Mouse (Mus musculus) granulocyte monocyte progenitor cell, adult 5-6 weeks (primary cell): ENCODE measurements around the gene Ciita. TPM values are rescaled to one million over a fixed set of nuclear protein-coding genes. Genes with fewer than 3 reads are reported as not detected.

Experiments used
- ATAC-seq: replicated peaks from 2 replicates; pipeline ENCODE4 v1.8.0; 2016; ENCODE audit warnings: mild to moderate bottlenecking, moderate TSS enrichment, inconsistent platforms; ENCODE audit not compliant: poor library complexity, severe bottlenecking
- total RNA-seq, 2 experiments: library from RNA; stranded (forward) in 1 of 2; stranded (reverse) in 1 of 2; fragments of 200-712, 200-1000 nt in 1 of 2; fragments of >200 nt in 1 of 2; fragmentation: Nextera tagmentation in 1 of 2; gene quantifications; 2 replicates each; pipeline ENCODE4 v1.2.3; 2014 to 2017

The Ciita gene
- total RNA-seq, 2 experiments from 2014 or later = 0.52 to 2.3 TPM

DNA sequence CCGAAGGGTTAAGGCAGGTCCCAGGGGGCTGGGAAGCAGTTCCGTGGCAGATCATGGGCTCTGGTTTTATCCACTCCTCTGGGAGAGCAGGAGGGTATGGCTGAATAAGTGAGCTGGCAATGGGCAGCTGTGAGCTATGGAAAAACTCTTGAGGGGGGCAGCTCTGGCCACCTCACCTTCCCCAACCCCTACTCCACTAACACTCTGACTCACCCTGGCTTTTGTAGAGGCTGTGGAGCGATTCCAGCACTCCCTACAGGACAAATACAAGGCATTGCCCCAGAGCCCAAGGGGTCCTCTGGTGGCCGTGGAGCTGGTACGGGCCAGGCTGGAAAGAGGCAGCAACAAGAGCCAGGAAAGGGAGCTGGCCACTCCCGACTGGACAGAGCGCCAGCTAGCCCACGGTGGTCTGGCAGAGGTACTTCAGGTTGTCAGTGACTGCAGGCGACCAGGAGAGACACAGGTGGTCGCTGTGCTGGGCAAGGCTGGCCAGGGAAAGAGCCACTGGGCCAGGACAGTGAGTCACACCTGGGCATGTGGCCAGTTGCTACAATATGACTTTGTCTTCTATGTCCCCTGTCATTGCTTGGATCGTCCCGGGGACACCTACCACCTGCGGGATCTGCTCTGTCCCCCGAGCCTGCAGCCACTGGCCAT is 30.7 kb downstream of the Ciita start:
- no peak for ATAC-seq

DNA sequence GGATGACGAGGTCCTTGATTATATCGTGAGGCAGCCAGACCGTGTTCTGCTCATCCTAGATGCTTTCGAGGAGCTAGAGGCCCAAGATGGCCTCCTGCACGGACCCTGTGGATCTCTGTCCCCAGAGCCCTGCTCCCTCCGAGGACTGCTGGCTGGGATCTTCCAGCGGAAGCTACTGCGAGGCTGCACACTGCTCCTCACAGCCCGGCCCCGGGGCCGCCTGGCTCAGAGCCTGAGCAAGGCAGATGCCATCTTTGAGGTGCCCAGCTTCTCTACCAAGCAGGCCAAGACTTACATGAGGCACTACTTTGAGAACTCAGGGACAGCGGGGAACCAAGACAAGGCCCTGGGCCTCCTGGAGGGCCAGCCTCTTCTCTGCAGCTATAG is 31.3 kb downstream of the Ciita start:
- ATAC-seq = no peak

DNA sequence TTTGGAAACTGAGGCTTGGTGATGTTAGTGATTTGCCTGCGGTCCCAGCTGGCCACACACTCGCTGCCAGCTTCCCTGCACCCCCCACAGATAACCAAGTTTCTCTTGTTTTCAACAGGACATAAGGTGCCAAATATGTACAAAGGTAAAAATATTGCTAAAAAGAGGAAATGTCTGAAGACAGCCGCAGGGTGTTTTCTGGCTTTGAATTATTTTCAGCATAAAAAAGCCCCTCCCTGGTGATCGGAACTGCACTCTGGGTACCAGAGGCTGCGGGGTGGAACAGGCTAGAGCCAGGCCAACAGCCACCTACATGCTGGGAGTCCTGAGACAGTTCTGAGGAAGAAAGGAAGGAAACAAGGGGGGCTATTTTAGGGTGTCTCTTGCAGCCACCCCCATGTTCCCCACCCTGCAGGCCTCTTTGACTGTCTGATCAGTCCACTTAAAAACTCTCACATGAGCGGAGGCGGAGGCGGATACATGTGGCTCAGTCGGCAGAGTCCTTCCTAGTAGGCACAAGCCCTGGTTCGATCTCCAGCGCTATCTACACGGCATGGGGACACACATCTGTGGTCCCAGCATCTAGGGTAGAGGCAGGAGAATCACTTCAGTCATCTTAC is 36.2 kb downstream of the Ciita start:
- no peak for ATAC-seq

DNA sequence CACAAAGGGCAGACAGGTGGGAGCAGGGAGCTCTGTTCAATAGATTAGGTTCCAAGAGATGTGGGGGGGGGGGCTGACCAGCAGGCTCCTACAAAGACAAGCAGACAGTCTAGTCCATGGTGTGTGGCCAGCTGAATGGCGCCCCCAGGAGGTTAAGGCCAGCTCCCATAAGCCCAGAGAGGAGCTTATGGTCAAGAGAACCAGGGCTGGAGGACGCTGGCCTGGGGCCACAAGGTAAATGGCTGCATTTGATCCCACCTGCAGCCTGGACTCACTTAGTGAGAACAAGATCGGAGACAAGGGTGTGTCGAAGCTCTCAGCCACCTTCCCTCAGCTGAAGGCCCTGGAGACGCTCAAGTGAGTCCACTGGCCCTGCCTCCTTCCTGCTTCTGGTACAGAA is 38.2 kb downstream of the Ciita start:
- ATAC-seq = no peak

DNA sequence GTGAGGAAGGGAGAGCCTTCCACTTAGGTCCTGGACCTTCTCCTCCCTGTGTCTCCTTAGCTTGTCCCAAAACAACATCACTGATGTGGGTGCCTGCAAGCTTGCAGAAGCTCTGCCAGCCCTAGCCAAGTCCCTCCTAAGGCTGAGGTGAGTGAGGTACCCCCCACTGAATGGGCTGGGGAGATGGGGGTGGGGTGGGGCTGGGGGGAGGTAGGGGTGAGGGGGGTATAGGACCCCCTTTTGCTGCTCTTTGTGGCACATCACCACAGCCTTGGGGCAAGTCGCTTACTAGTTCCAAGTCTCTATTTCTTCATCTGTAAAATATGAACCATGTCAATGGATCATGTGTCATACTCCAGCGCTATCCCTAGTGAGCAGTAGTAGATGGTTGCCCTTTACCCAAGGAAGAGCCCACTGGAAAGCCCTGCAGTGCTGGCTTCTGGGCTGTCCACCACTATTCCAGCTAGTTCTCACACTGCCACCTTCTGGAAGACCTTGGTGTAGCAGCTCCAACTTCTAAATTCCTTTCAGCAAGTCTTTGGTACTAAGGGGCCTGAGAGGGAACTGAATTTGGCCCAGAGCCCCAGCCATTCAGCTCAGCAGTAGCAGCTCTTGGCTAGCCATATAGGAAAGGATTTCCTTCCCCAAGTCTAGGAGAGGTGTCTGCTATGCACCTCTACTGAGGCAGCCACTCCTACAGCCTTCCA is 41.2 kb downstream of the Ciita start:
- peak; percentile 77 for ATAC-seq

DNA sequence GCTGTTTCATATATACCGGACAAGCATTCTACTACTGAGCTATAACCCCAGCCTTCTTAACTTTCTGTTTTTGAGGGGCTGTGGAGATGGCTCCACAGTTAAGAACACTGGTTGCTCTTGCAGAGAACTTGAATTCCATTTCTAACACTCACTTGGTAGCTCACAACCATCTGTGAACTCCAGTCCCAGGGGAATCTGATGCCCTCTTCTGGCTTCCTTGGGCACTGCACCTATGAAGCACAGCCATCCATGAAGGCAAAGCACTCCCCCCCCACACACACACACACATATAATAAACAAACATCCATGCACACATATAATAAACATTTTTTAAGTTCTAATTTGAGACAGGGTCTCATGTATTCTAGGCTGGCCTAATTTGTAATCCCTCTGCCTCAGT is 43.0 kb downstream of the Ciita start:
- peak; percentile 62 for ATAC-seq

DNA sequence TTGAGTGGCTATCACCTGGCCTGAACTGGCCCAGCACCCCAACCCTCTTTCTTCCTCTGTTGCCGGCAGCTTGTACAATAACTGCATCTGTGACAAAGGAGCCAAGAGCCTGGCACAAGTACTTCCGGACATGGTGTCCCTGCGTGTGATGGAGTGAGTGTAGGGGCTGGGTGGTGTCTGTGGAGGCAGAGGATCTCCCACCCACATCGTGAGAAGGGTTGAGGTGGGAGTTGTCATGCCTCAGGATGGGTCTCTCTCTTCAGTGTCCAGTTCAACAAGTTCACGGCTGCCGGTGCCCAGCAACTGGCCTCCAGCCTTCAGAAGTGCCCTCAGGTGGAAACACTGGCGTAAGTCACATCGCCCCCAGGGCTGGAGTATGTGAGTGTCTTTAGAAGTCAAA is 43.8 kb downstream of the Ciita start:
- no peak for ATAC-seq

DNA sequence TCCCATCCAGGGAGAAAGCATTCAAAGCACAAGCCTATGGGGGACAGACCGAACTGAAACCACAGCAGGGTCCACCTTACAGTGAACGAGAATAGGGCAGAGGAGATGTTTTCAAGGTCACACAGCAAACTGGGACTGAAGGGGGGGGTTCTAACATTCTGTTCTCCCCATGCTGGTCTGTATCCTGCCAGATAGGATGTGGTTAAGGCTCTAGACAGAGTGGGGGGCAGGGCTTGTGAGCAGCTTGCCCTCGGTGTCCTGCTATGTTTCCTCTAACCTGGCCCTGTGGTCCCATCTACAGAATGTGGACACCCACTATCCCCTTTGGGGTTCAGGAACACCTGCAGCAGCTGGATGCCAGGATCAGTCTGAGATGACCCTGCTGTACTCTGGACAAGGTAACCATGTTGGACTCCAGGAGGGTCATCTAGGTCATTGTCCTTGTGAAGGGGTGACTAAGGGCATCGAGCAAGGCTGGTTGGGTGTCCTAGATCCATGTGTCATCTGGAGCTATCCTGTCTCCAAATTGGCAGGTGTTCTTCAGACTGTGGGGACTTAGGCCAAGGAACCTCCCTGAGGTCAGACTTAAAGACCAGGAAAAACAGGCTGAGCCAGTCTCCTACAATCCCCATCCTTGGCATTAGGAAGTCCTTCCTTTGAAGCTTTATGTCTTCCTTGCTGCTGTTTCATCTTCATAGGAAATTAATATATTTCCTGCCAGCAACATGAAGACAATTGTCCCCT is 45.2 kb downstream of the Ciita start:
- ATAC-seq = 0 out of 2 replicates have a peak, but pooled peaks have one; percentile 9

DNA sequence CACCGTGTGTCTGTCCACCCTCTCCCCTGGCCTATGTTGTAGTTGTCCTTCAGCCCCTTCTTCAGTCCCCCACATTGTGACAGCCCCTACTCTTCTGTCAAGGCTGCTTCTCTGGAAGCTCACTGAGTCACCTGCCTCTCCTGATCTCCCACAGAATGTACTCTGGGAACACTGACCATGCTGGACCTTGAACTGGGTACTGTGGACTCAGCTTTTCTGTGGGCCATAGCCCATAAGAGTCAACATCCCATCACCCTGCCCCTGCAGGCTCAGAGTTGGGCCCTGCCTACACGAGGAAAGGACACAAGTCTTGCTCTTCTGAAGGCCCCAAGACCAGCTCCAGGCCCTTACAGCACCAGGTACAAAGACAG is 45.7 kb downstream of the Ciita start:
- no peak for ATAC-seq

DNA sequence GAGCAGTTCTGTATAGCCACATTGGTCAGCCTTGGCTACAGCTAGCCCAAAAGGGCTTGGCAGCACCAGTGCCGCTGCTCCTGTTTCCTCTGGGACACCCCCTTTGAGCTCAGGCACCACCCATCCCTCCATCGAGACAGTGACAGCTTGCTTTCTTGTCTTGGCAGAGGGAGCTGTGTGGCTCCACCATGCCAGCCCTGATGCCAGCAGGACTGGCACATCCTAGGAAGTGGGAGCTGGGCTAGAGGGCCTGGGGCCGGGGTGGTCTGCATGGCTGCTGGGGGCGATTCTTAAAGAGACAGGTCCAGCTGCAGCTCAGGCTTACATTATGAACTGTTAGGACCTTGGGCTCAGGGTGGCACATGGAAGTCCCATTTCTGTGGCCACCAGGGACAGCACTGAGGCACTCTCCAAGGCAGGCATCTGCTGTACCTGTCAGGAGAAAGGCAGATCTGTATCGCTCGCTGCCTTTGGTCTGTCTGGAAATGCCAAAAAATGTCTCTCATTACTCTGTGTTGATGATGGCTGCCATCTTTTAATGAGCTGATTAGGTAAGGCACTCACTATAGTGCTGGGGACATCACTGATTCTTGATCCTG is 47.3 kb downstream of the Ciita start:
- no peak for ATAC-seq

DNA sequence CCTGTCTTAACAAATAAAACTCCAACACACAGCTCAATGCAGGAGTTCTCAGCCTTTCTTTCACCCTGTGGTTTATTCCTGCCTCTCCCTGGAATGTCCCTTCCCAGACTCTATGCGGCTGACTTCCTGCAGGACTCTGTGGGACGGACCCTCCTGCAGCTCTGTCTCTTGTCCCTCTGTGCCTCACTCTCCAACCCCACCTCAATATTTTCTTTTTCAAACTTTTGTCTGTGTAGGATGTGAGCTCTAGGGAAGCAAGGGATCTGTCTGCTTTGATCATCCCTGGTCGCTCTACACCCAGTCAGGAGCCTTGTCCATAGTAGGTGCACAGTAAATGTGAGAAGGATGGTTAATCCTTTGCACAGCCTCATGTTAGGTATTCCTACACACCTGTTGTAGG is 48.5 kb downstream of the Ciita start:
- ATAC-seq = no peak

DNA sequence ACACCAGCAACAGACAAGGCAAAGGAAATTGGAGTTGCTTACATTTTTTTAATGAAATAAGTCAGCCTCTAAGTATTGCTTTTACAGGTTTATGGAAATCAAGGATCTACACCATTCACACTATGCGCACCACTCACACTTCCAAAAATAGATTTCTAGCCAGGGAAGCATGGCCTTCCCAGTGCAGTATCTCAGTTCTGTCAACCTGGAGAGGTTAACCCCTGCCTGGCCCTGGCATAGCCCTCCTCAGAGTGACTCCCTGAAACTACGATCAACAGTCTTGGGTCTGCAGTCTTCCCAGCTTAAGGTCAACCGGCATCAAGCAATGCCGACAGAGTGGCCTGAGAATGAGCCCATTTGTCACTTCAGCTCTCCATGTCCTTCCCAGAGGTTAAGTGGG is 50.3 kb downstream of the Ciita start:
- no peak for ATAC-seq

DNA sequence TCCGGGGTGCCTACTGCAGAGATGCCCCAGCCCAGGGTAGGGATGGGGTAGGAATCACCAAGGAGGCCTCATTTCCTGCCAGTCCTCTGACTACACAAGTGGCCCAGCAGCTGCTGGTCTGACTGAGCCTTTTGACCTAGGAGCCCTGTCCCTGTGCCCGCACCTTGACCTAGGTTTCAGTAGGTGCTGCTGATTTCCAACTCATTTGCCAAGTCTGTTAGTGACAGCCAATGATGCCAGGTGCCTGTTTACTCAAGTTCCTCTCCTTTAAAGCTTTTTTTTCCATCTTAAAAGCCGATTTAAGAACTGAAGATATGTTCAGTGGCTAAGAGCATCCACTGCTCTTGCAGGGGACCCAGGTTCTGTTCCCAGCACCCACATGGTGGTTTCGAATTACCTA is 53.9 kb downstream of the Ciita start:
- no peak for ATAC-seq

DNA sequence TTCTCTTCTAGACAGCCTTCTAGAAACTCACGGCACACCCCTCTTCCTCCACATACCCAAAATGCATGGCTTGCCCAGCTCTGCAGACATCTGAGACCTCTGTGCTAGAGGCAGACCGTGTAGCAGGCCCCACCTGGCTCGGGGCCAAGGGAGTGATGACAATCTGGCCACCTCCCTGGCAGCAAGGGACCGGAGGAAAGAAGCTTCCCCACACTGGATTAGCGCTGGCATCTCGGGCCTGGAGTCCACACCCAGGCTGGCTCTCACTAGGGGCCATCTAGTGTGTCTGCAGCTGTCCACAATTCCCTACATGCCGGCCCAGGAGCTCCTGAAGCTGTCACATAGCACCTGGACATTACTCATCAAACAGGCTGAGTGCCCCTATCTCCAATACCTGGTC is 54.7 kb downstream of the Ciita start:
- ATAC-seq = no peak

DNA sequence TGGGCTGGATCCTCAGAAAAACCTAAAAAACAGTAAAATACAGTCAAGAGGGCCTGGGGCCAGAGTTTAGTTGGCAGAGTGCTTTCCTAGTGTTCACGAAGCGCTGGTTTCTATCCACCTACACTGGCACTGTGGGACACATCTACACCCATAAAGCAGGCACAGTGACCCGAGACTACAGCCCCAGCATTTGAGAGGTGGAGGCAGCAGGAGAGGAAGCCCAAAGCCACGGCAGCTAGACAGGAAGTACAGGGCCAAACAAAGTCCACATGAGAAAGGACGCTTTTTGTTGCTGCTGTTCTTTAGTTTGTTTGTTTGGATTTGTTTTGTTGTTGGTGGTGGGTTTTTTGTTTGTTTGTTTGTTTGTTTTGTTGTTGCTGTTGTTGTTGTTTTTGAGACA is 56.5 kb downstream of the Ciita start:
- ATAC-seq = no peak

DNA sequence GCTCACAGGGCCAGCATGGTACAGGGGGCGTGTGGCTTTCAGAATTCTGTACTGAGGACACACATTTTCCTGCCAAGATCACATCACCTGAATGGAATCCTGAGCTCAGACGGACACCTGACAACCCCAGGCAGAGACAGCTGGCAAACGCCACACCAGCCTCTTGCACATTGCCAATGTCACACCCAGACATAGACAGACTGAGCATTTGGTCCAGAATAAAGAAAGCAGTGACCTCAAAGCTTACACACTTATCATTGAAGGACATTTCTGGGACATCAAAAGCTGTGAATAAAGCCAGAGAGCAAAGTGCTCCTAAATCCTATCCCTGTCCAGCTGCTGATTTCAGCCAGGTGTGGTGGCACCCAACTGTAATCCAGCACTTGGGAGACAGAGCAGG is 57.1 kb downstream of the Ciita start:
- ATAC-seq = no peak

DNA sequence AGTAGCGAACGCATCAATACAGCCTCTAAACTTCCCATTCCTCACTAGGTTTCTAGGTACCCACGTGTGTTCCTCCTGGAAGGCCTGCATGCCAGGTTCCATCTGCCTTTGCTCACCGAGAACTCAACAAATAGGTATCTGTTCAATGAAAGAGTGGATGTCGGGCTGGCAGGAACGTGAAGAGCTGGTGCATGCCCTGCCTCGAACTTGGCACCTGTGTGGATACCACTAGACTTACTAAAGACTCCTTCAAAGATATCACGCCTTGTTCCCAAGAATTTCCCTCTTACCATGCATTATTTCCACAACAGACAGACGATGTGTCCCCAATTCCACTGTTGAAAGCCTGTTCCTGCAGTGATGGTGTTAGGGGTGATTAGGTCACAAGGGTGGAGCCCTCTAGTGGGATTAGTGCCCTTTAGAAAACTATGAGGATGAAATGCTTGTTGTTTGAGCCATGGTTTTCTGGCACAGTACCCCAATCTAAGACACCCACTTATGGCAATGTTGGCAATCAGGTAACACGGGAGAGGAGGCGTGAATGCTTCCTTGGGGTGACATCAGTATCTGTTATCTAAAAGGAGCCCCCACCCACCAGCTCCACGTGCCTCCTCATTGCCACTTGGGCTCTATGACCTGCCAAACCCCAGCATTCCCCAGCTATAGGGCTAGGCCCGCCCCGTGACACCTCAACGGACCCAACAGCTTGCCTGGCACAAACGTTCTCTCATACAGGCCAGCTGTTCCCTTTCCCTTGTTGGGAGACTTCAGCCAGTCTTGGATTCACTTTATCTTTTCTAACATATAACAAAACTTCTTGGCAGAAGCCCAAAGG is 61.1 kb downstream of the Ciita start:
- no peak for ATAC-seq

DNA sequence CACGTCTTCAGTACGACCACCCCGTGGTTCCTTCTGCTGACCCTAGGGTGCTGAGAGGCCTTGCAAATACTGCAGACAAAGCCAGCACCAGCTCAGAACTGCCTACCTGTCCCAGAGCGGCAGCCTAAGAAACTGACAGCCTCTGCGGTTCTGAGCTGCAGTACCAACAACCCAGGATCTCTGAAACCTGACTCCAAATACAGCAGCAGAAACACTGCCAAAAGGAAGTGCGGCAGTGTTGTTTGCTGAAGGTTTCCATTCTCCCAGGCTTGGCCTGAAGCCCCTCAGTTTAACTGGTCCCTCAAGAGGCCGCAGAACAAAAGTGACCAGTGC is 61.7 kb downstream of the Ciita start:
- no peak for ATAC-seq

DNA sequence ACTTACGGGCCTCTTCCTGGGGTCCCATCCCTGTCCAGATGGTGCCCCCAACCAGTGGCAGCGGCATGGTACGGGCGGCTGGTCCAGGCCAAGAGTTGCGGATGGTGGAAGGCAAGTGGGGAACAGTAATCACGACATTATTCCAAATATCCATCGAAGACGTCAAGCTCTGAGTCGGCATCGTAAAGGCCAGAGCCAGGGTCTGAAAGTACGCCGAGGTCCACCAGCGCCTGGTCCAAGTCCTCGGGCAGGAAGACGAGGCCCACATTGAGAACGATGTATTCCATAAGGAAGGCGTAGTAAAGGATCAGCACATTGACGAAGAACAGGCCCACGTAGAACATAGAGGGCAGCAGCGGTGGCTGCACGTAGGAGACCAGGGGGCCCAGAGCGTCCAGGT is 62.4 kb downstream of the Ciita start:
- no peak for ATAC-seq

DNA sequence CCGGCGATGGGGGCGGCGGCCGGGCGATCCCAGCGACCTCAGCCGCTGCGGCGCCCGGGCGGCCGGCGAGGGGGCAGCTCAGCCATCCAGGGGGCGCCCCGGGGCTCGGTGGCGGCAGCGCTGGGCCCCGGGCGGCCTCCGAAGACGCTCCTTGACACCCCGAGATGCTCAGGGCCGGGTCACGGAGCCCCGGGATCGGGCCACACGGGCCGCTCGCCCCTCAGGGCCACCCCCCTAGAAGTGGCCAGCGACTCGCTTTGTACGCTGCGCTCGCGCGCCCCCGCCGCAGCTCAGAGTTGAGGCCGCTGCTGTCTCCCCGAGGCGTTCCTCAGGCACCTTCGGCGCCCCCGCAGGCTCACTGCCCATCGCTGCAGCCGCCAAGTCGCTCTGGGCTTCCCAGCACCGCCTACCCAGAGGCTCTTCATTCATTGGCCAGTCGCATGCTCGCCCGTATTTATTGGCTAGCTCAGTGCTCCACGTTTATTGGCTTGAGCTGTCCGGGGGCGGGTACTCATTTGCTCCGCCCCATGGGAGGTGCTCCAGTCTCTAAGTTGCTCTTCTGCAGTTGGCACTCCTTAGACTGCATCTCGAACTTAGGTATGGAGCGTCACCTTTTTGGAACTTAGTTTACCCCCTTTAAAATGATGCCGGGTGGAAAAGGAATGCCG is 63.0 kb downstream of the Ciita start, which contains the start of gene Dexi:
TSS of gene Dexi (minus strand) at position 357 of the 668 bp plus-strand sequence.
- peak; percentile 81 for ATAC-seq
